Mouse (Mus musculus): ENCODE data around the gene F11r. TPM values are rescaled to one million over a fixed set of nuclear protein-coding genes. Genes with fewer than 3 reads are reported as not detected.
A peak's percentile ranks its signal among the peaks of the same experiment; 100 is the strongest.
"Not testable (repeated sequence)": the region's sequence is repeated elsewhere in the genome, so short reads cannot be mapped to it uniquely, and the experiment has no call there.

The F11r gene
- total RNA-seq, 1 experiment from 2014 or later, result 59.6 TPM

GRCm38 (mm10) chr1:171470896-171471295 is 33.6 kb downstream of the F11r start:
- peak; percentile 43 for DNase-seq

- no peak for DNase-seq
Measured at GRCm38 (mm10) chr1:171471452-171471851, 34.1 kb downstream of the F11r start.

- DNase-seq, result not testable (repeated sequence)
Measured at GRCm38 (mm10) chr1:171471941-171472340, 34.6 kb downstream of the F11r start.

- DNase-seq, result no peak
Measured at GRCm38 (mm10) chr1:171473506-171473905, 36.2 kb downstream of the F11r start.

GRCm38 (mm10) chr1:171473920-171474640 is 36.7 kb downstream of the F11r start:
- no peak for DNase-seq

- no peak for DNase-seq
Measured at GRCm38 (mm10) chr1:171477123-171477522, 39.8 kb downstream of the F11r start.

- DNase-seq, result no peak
Measured at GRCm38 (mm10) chr1:171477758-171478545, 40.6 kb downstream of the F11r start.

GRCm38 (mm10) chr1:171478968-171479367 is 41.6 kb downstream of the F11r start:
- peak; percentile 82 for DNase-seq

GRCm38 (mm10) chr1:171494241-171494640 is 56.9 kb downstream of the F11r start:
- DNase-seq, result no peak

- DNase-seq, result no peak
Measured at GRCm38 (mm10) chr1:171495371-171495770, 58.0 kb downstream of the F11r start.

- no peak for DNase-seq
Measured at GRCm38 (mm10) chr1:171499856-171500255, 62.5 kb downstream of the F11r start.

- no peak for DNase-seq
Measured at GRCm38 (mm10) chr1:171501016-171501610, 63.8 kb downstream of the F11r start.

- peak; percentile 34 for DNase-seq
Measured at GRCm38 (mm10) chr1:171501636-171502080, 64.3 kb downstream of the F11r start.

- DNase-seq, result peak; percentile 64
Measured at GRCm38 (mm10) chr1:171502388-171503249, 65.3 kb downstream of the F11r start.

- peak; percentile 96 for DNase-seq
Measured at GRCm38 (mm10) chr1:171503250-171503591, 65.9 kb downstream of the F11r start, which contains the start of gene Alyref2. TSS of gene Alyref2 (plus strand) at chr1:171503478.

GRCm38 (mm10) chr1:171503592-171504291 is 66.4 kb downstream of the F11r start:
- DNase-seq, result peak; percentile 65

- DNase-seq, result no peak
Measured at GRCm38 (mm10) chr1:171504586-171504985, 67.3 kb downstream of the F11r start.

GRCm38 (mm10) chr1:171513234-171513633 is 75.9 kb downstream of the F11r start:
- no peak for DNase-seq

GRCm38 (mm10) chr1:171513760-171514159 is 76.4 kb downstream of the F11r start:
- DNase-seq, result no peak

Data from adrenal gland, postnatal 14 days (tissue).